Mouse (Mus musculus) R1 (cell line): Measurements from ENCODE around the gene Zfp950.

Experiments
- DNase-seq: peaks from one replicate; pipeline ENCODE4 v3.0.0-alpha.2; 2018; ENCODE audit warnings: low read depth, low spot score

The Zfp950 gene

GRCm38 (mm10) chr19:61057581-61057980 lies 83.1 kb downstream of the Zfp950 start:
- DNase-seq = no peak

GRCm38 (mm10) chr19:61056783-61057410 lies 83.7 kb downstream of the Zfp950 start:
- DNase-seq = no peak

- no peak for DNase-seq
Measured at GRCm38 (mm10) chr19:61052786-61053185, 87.9 kb downstream of the Zfp950 start.

- no peak for DNase-seq
Measured at GRCm38 (mm10) chr19:61052008-61052407, 88.6 kb downstream of the Zfp950 start.

- no peak for DNase-seq
Measured at GRCm38 (mm10) chr19:61051151-61051550, 89.5 kb downstream of the Zfp950 start.

GRCm38 (mm10) chr19:61049413-61049812 lies 91.2 kb downstream of the Zfp950 start:
- no peak for DNase-seq

GRCm38 (mm10) chr19:61048646-61049045 lies 92.0 kb downstream of the Zfp950 start:
- no peak for DNase-seq

- no peak for DNase-seq
Measured at GRCm38 (mm10) chr19:61039151-61039550, 101.5 kb downstream of the Zfp950 start.

GRCm38 (mm10) chr19:61031570-61031969 lies 109.1 kb downstream of the Zfp950 start:
- no peak for DNase-seq

GRCm38 (mm10) chr19:61021939-61022566 lies 118.6 kb downstream of the Zfp950 start:
- DNase-seq = no peak

- no peak for DNase-seq
Measured at GRCm38 (mm10) chr19:61021502-61021901, 119.1 kb downstream of the Zfp950 start.

- no peak for DNase-seq
Measured at GRCm38 (mm10) chr19:61017477-61018266, 123.0 kb downstream of the Zfp950 start.

- DNase-seq = no peak
Measured at GRCm38 (mm10) chr19:61009266-61009665, 131.4 kb downstream of the Zfp950 start.
